Mouse (Mus musculus) intestine, postnatal 0 days (tissue): Measurements from ENCODE around the gene Gabarapl2. TPM values are rescaled to one million over a fixed set of nuclear protein-coding genes. Genes with fewer than 3 reads are reported as not detected.

Experiments
- ATAC-seq: fragments of 200-750 bp; cut with Nextera tagmentation; 2 replicates; pipeline ENCODE4 v1.8.0; 2017; ENCODE audit warnings: mild to moderate bottlenecking, moderate TSS enrichment, moderate library complexity
- H3K27ac ChIP-seq: fragments of 300-500 bp; sonication (generic); 2 replicates; pipeline ENCODE4 v1.5.1; 2014; ENCODE audit warnings: mild to moderate bottlenecking, low read depth, low read length, moderate library complexity
- H3K27me3 ChIP-seq: fragments of 300-500 bp; sonication (generic); replicated peaks from 2 replicates; pipeline ENCODE4 v1.6.1; 2014; ENCODE audit warnings: low read length, mixed read lengths; ENCODE audit not compliant: control insufficient read depth, insufficient read depth
- H3K36me3 ChIP-seq: fragments of 300-500 bp; sonication (generic); 2 replicates; pipeline ENCODE4 v1.6.1; 2014; ENCODE audit warnings: mild to moderate bottlenecking, moderate library complexity; ENCODE audit not compliant: control insufficient read depth, insufficient read depth
- H3K4me1 ChIP-seq: fragments of 300-500 bp; sonication (generic); replicated peaks from 2 replicates; pipeline ENCODE4 v1.6.1; 2014; ENCODE audit warnings: antibody characterized with exemption, low read length, mixed read lengths; ENCODE audit not compliant: control insufficient read depth, insufficient read depth
- H3K4me2 ChIP-seq: fragments of 300-500 bp; sonication (generic); replicated peaks from 2 replicates; pipeline ENCODE4 v1.6.1; 2014; ENCODE audit warnings: low read depth, mild to moderate bottlenecking, moderate library complexity
- H3K4me3 ChIP-seq: fragments of 300-500 bp; sonication (generic); 2 replicates; pipeline ENCODE4 v1.5.1; 2014; ENCODE audit warnings: low read depth, low read length
- H3K9ac ChIP-seq: fragments of 300-500 bp; sonication (generic); 2 replicates; pipeline ENCODE4 v1.6.1; 2014; ENCODE audit warnings: mild to moderate bottlenecking, low read depth, low read length
- H3K9me3 ChIP-seq: fragments of 300-500 bp; sonication (generic); 2 replicates; pipeline ENCODE4 v1.6.1; 2016; ENCODE audit warnings: mixed run types; ENCODE audit not compliant: control insufficient read depth
- CTCF ChIP-seq: sonication (generic); IDR thresholded peaks from 2 replicates; pipeline ENCODE4 v1.5.1; 2016; ENCODE audit warnings: low read depth, mild to moderate bottlenecking, control low read depth, antibody characterized with exemption, moderate library complexity
- WGBS: fragments of 180-500 bp; shearing (Covaris S2); extraction: QIAGEN DNeasy Blood & Tissue Kit; methylation state at CpG from one replicate; pipeline ENCODE4 v1.1.7; 2014; 5-methylcytosine and 5-hydroxymethylcytosine counted together
- polyA plus RNA-seq: library from polyadenylated mRNA; unstranded; fragments of >200 nt; fragmentation: Nextera tagmentation; extraction: Ambion mirVana; gene quantifications from 2 replicates; pipeline ENCODE4 v1.2.1, GENCODE M21; 2015

Gabarapl2 gene
- 298 and 308 TPM in 2 replicates for polyA plus RNA-seq

- H3K9ac ChIP-seq = peak within 1 kb of the TSS; percentile 70
- peak within 1 kb of the TSS; percentile 85 for H3K4me2 ChIP-seq
- H3K36me3 ChIP-seq = peaks cover 21% of the 10 kb centered on the region
- no peaks in the 10 kb centered on the region; the same call in 1 of the 2 replicates for H3K4me1 ChIP-seq
- peak; percentile 93 for ATAC-seq
- no peaks in the 10 kb centered on the region for H3K27me3 ChIP-seq
- no peak; the same call in 1 of the 2 replicates for TF ChIP-seq CTCF
- peak within 1 kb of the TSS; percentile 64 for H3K4me3 ChIP-seq
- WGBS = under 1% methylated on average over 65 of the region's 65 CpGs
- H3K27ac ChIP-seq = peak within 1 kb of the TSS; percentile 88
- H3K9me3 ChIP-seq = no peaks in the 10 kb centered on the region
Observed at GRCm38 (mm10) chr8:111940171-111941100, at the start of gene Gabarapl2. Gene Gabarapl2 (plus strand): TSS chr8:111940703.

- Histone ChIP-seq H3K4me3 (no peak overlapping the region), H3K36me3 (no peaks in the 10 kb centered on the region), H3K27ac (no peak overlapping the region), H3K27me3 (peaks cover 23% of the 10 kb centered on the region), H3K4me2 (no peak overlapping the region), H3K9ac (no peak overlapping the region), H3K9me3 (no peaks in the 10 kb centered on the region), H3K4me1 (0 out of 2 replicates have a peak, but pooled peaks cover 6% of the 10 kb centered on the region)
- no peak for ATAC-seq
- no peak for TF ChIP-seq CTCF
- WGBS = 67% methylated on average over 6 of the region's 6 CpGs
Observed at GRCm38 (mm10) chr8:111890911-111891303, 49.6 kb upstream of the Gabarapl2 start.

- 7% methylated on average over 8 of the region's 8 CpGs for WGBS
- H3K9me3 ChIP-seq = no peaks in the 10 kb centered on the region
- no peak for ATAC-seq
- H3K4me3 ChIP-seq = no peak overlapping the region
- no peak for TF ChIP-seq CTCF
- peaks cover 23% of the 10 kb centered on the region for H3K27me3 ChIP-seq
- H3K27ac ChIP-seq = no peak overlapping the region
- no peak overlapping the region; the same call in 1 of the 2 replicates for H3K4me2 ChIP-seq
- H3K36me3 ChIP-seq = no peaks in the 10 kb centered on the region
- H3K9ac ChIP-seq = no peak overlapping the region
- 0 out of 2 replicates have a peak, but pooled peaks cover 6% of the 10 kb centered on the region for H3K4me1 ChIP-seq
Observed at GRCm38 (mm10) chr8:111891983-111892382, 48.5 kb upstream of the Gabarapl2 start.

- no peak overlapping the region for H3K9ac ChIP-seq
- TF ChIP-seq CTCF = no peak
- H3K36me3 ChIP-seq = no peaks in the 10 kb centered on the region
- H3K4me3 ChIP-seq = no peak overlapping the region
- H3K9me3 ChIP-seq = no peaks in the 10 kb centered on the region
- 42% methylated on average over 5 of the region's 5 CpGs for WGBS
- 0 out of 2 replicates have a peak, but pooled peaks cover 6% of the 10 kb centered on the region for H3K4me1 ChIP-seq
- no peak overlapping the region for H3K27ac ChIP-seq
- H3K27me3 ChIP-seq = peaks cover 23% of the 10 kb centered on the region
- ATAC-seq = no peak
- no peak overlapping the region for H3K4me2 ChIP-seq
Observed at GRCm38 (mm10) chr8:111892615-111893014, 47.9 kb upstream of the Gabarapl2 start.

- ATAC-seq = no peak
- 88% methylated on average over 7 of the region's 7 CpGs for WGBS
Observed at GRCm38 (mm10) chr8:111894955-111895354, 45.5 kb upstream of the Gabarapl2 start.

GRCm38 (mm10) chr8:111898586-111898985 lies 41.9 kb upstream of the Gabarapl2 start:
- no peak for TF ChIP-seq CTCF
- H3K27me3 ChIP-seq = no peaks in the 10 kb centered on the region
- WGBS = 54% methylated on average over 10 of the region's 10 CpGs
- H3K27ac ChIP-seq = no peak overlapping the region
- H3K4me2 ChIP-seq = no peak overlapping the region
- ATAC-seq = no peak
- H3K4me1 ChIP-seq = no peaks in the 10 kb centered on the region
- no peak overlapping the region for H3K4me3 ChIP-seq
- H3K9ac ChIP-seq = no peak overlapping the region
- no peaks in the 10 kb centered on the region for H3K9me3 ChIP-seq
- no peaks in the 10 kb centered on the region for H3K36me3 ChIP-seq

More at GRCm38 (mm10) chr8:111894955-111895354, 45.5 kb upstream of the Gabarapl2 start:
- Histone ChIP-seq H3K4me2 (no peak overlapping the region), H3K4me1 (0 out of 2 replicates have a peak, but pooled peaks cover 6% of the 10 kb centered on the region), H3K4me3 (no peak overlapping the region), H3K9ac (no peak overlapping the region), H3K27me3 (peaks cover 14% of the 10 kb centered on the region), H3K9me3 (no peaks in the 10 kb centered on the region), H3K27ac (no peak overlapping the region), H3K36me3 (no peaks in the 10 kb centered on the region)
- peak; percentile 50 for TF ChIP-seq CTCF
